Comparison of ENCODE assay signal across 26 mouse cellular contexts in the genomic region with DNA sequence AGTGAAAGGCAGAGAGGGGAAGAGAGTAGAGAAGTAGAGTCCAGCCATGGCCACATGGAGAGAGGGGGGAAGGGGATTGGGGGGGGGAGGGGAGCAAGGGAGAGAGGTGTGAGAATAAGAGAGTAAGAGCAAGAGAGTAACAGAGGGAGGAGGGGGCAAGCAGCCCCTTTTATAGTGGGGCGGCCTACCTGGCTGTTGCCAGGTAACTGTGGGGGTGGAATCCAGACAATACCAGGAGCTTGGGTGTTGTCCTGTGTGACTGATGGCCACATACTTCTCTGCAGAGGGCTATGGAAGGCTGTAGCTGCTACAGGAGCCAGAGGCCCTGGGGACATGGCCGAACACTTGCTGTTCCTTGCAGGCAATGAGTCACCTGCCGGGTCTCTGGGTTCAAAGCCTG.
A peak's percentile ranks its signal among the peaks of the same experiment; 100 is the strongest.
DNase-seq lines count a peak whose midpoint lies in the region; ATAC-seq and TF ChIP-seq lines count a peak whose summit lies in the region.
"Had no signal": no experiment of that assay in that cellular context is flagged by ENCODE, and none has a peak within 500 bp of the region (broad histone marks: within the 10 kb centered on the region; RNA-seq: fewer than 3 reads in every experiment).

No protein-coding gene starts in this region.

- H3K4me2 ChIP-seq in hindbrain, embryonic 13.5 days: no peak overlapping the region
- no peak overlapping the region for H3K4me2 ChIP-seq in hindbrain, embryonic 16.5 days (ENCODE audit: low read length)
- H3K4me2 ChIP-seq in midbrain, embryonic 11.5 days: no peak overlapping the region
- no peak overlapping the region for H3K4me2 ChIP-seq in midbrain, embryonic 14.5 days (ENCODE audit: low read length)
- no peak overlapping the region for H3K4me2 ChIP-seq in hindbrain, postnatal 0 days (ENCODE audit: low read depth, low read length)
- H3K4me2 ChIP-seq: embryonic facial prominence, embryonic 13.5 days; forebrain, embryonic 12.5 days; forebrain, embryonic 15.5 days; heart, embryonic 13.5 days had no signal

- DNase-seq in midbrain, embryonic 11.5 days (ENCODE audit: low spot score, missing footprints): peak; percentile 26
- no peak for DNase-seq in midbrain, embryonic 14.5 days
- no peak for DNase-seq in hindbrain, postnatal 0 days (ENCODE audit: low spot score)
- no peak for DNase-seq in gastrocnemius, postnatal 4 days (ENCODE audit: low spot score in 2 of 2)
- DNase-seq: adrenal gland, adult 8-10 months; adrenal gland, postnatal 25 days; cerebellum, adult 11-12 months; cerebellum, adult 8-10 months; cerebellum, postnatal 10 days; cerebellum, postnatal 36 days; embryo, embryonic 11 days; gastrocnemius, postnatal 36 days; heart, adult 11 months; heart, postnatal 14 days; heart, postnatal 4 days had no signal

- TF ChIP-seq CTCF in hindbrain, postnatal 0 days (IDR thresholded peaks at IDR 0.05; ENCODE audit: low read depth): no peak

- no peaks in the 10 kb centered on the region for H3K27me3 ChIP-seq in hindbrain, embryonic 13.5 days
- H3K27me3 ChIP-seq in hindbrain, embryonic 16.5 days (replicated peaks; ENCODE audit: control insufficient read depth, insufficient read depth, low read length): no peaks in the 10 kb centered on the region
- no peaks in the 10 kb centered on the region for H3K27me3 ChIP-seq in midbrain, embryonic 11.5 days (ENCODE audit: control insufficient read depth, insufficient read depth, low read length)
- H3K27me3 ChIP-seq in midbrain, embryonic 14.5 days (ENCODE audit: control insufficient read depth, insufficient read depth, low read length): no peaks in the 10 kb centered on the region
- no peaks in the 10 kb centered on the region for H3K27me3 ChIP-seq in hindbrain, postnatal 0 days (ENCODE audit: insufficient read depth, low read length)
- H3K27me3 ChIP-seq: embryonic facial prominence, embryonic 13.5 days; forebrain, embryonic 12.5 days; forebrain, embryonic 15.5 days; heart, embryonic 13.5 days had no signal

- peaks cover 32% of the 10 kb centered on the region for H3K4me1 ChIP-seq in hindbrain, embryonic 13.5 days (replicated peaks)
- H3K4me1 ChIP-seq in hindbrain, embryonic 16.5 days (ENCODE audit: control insufficient read depth, insufficient read depth, low read depth, low read length): peaks cover 2% of the 10 kb centered on the region; the same call in 1 of the 2 replicates
- no peaks in the 10 kb centered on the region for H3K4me1 ChIP-seq in midbrain, embryonic 11.5 days (ENCODE audit: control insufficient read depth, insufficient read depth, low read length)
- H3K4me1 ChIP-seq in midbrain, embryonic 14.5 days (ENCODE audit: control insufficient read depth, insufficient read depth, low read length): peaks cover 12% of the 10 kb centered on the region
- no peaks in the 10 kb centered on the region for H3K4me1 ChIP-seq in hindbrain, postnatal 0 days (ENCODE audit: insufficient read depth, low read length)
- H3K4me1 ChIP-seq: heart, embryonic 13.5 days had no signal

- 0 out of 2 replicates have a peak overlapping the region, but pooled peaks have one; percentile 40 for H3K27ac ChIP-seq in hindbrain, embryonic 13.5 days
- no peak overlapping the region for H3K27ac ChIP-seq in hindbrain, embryonic 16.5 days (ENCODE audit: low read depth, low read length)
- H3K27ac ChIP-seq in midbrain, embryonic 11.5 days (ENCODE audit: low read depth, low read length): no peak overlapping the region
- no peak overlapping the region for H3K27ac ChIP-seq in midbrain, embryonic 14.5 days (replicated peaks; ENCODE audit: low read depth, low read length)
- H3K27ac ChIP-seq in hindbrain, postnatal 0 days: no peak overlapping the region
- H3K27ac ChIP-seq: embryonic facial prominence, embryonic 10.5 days; embryonic facial prominence, embryonic 13.5 days; forebrain, embryonic 12.5 days; forebrain, embryonic 15.5 days; heart, embryonic 13.5 days had no signal

- H3K4me3 ChIP-seq in hindbrain, embryonic 13.5 days: no peak overlapping the region
- no peak overlapping the region for H3K4me3 ChIP-seq in hindbrain, embryonic 16.5 days (ENCODE audit: low read length)
- no peak overlapping the region for H3K4me3 ChIP-seq in midbrain, embryonic 11.5 days (ENCODE audit: low read depth, low read length)
- no peak overlapping the region for H3K4me3 ChIP-seq in midbrain, embryonic 14.5 days (replicated peaks; ENCODE audit: low read depth, low read length)
- no peak overlapping the region for H3K4me3 ChIP-seq in hindbrain, postnatal 0 days (ENCODE audit: low read length)
- H3K4me3 ChIP-seq: embryonic facial prominence, embryonic 10.5 days; embryonic facial prominence, embryonic 13.5 days; erythroblast, embryonic 14.5 days; forebrain, embryonic 12.5 days; forebrain, embryonic 15.5 days; heart, embryonic 13.5 days had no signal

- WGBS in hindbrain, embryonic 13.5 days: 96% methylated on average over 3 of the region's 3 CpGs
- WGBS in hindbrain, embryonic 16.5 days: 82% methylated on average over 3 of the region's 3 CpGs
- WGBS in midbrain, embryonic 11.5 days: 94% methylated on average over 3 of the region's 3 CpGs
- 100% methylated on average over 3 of the region's 3 CpGs for whole genome bisulfite sequencing in midbrain, embryonic 14.5 days
- 90% methylated on average over 3 of the region's 3 CpGs for WGBS in hindbrain, postnatal 0 days

- H3K36me3 ChIP-seq in hindbrain, embryonic 13.5 days: no peaks in the 10 kb centered on the region
- H3K36me3 ChIP-seq in hindbrain, embryonic 16.5 days (ENCODE audit: control insufficient read depth, insufficient read depth, low read length): no peaks in the 10 kb centered on the region
- no peaks in the 10 kb centered on the region for H3K36me3 ChIP-seq in midbrain, embryonic 11.5 days (ENCODE audit: control insufficient read depth, insufficient read depth, low read length)
- no peaks in the 10 kb centered on the region for H3K36me3 ChIP-seq in midbrain, embryonic 14.5 days (ENCODE audit: control insufficient read depth, insufficient read depth, low read length)
- H3K36me3 ChIP-seq in hindbrain, postnatal 0 days (ENCODE audit: insufficient read depth, low read length): no peaks in the 10 kb centered on the region
- H3K36me3 ChIP-seq: embryonic facial prominence, embryonic 10.5 days; embryonic facial prominence, embryonic 13.5 days; forebrain, embryonic 12.5 days; forebrain, embryonic 15.5 days; heart, embryonic 13.5 days had no signal

- H3K9me3 ChIP-seq in hindbrain, embryonic 13.5 days: no peaks in the 10 kb centered on the region
- H3K9me3 ChIP-seq in hindbrain, embryonic 16.5 days (ENCODE audit: control insufficient read depth, low read length): no peaks in the 10 kb centered on the region
- no peaks in the 10 kb centered on the region for H3K9me3 ChIP-seq in midbrain, embryonic 11.5 days (ENCODE audit: control insufficient read depth, low read length)
- no peaks in the 10 kb centered on the region for H3K9me3 ChIP-seq in midbrain, embryonic 14.5 days (ENCODE audit: control insufficient read depth, low read length)
- no peaks in the 10 kb centered on the region for H3K9me3 ChIP-seq in hindbrain, postnatal 0 days (ENCODE audit: low read length)
- H3K9me3 ChIP-seq: embryonic facial prominence, embryonic 10.5 days; embryonic facial prominence, embryonic 13.5 days; forebrain, embryonic 12.5 days; forebrain, embryonic 15.5 days; heart, embryonic 13.5 days had no signal

- peak; percentile 29; the same call in 1 of the 2 replicates for ATAC-seq in hindbrain, embryonic 13.5 days (ENCODE audit: low FRiP score)
- ATAC-seq in hindbrain, embryonic 16.5 days: no peak
- ATAC-seq in midbrain, embryonic 11.5 days (ENCODE audit: low FRiP score): no peak
- no peak for ATAC-seq in midbrain, embryonic 14.5 days (ENCODE audit: low FRiP score, low TSS enrichment)
- ATAC-seq in hindbrain, postnatal 0 days: 0 out of 2 replicates have a peak, but pooled peaks have one; percentile 2
- ATAC-seq: activated CD4-positive, CD25-positive, alpha-beta regulatory T cell, adult 4 months; CD4-positive, CD25-positive, alpha-beta regulatory T cell, adult 4 months; intestine, postnatal 0 days had no signal

- no peak overlapping the region for H3K9ac ChIP-seq in hindbrain, embryonic 13.5 days
- H3K9ac ChIP-seq in hindbrain, embryonic 16.5 days (ENCODE audit: low read depth, low read length): no peak overlapping the region
- no peak overlapping the region for H3K9ac ChIP-seq in midbrain, embryonic 11.5 days (ENCODE audit: low read length)
- H3K9ac ChIP-seq in midbrain, embryonic 14.5 days (replicated peaks; ENCODE audit: low read length): no peak overlapping the region
- no peak overlapping the region for H3K9ac ChIP-seq in hindbrain, postnatal 0 days (replicated peaks; ENCODE audit: low read length)
- H3K9ac ChIP-seq: embryonic facial prominence, embryonic 13.5 days; forebrain, embryonic 12.5 days; forebrain, embryonic 15.5 days; heart, embryonic 13.5 days had no signal

Comparison
In these comparisons a context has a peak if more than half of its experiments do, and no peak if none do; other contexts are left out.
1. ATAC-seq: peak in hindbrain, embryonic 13.5 days (single experiment) and hindbrain, postnatal 0 days (single experiment); none in hindbrain, embryonic 16.5 days (single experiment), midbrain, embryonic 11.5 days (single experiment) and midbrain, embryonic 14.5 days (single experiment).